Mouse (Mus musculus) ES-Bruce4 (cell line): ENCODE results near the gene Ccnjl.

ENCODE experiments used
- CTCF ChIP-seq: IDR thresholded peaks from one replicate; pipeline ENCODE4 v1.8.1; 2011; ENCODE audit warnings: low read depth, low read length
- EP300 ChIP-seq: IDR thresholded peaks from 2 replicates; pipeline ENCODE4 v1.6.1; 2011; ENCODE audit warnings: low read depth, low read length; ENCODE audit not compliant: insufficient read depth
- POLR2A ChIP-seq: IDR thresholded peaks from one replicate; pipeline ENCODE4 v1.8.1; 2011; ENCODE audit warnings: low read length; ENCODE audit not compliant: insufficient read depth

- TF ChIP-seq EP300 (no peak), CTCF (no peak), POLR2A (no peak)
These were observed 33.1 kb upstream of the Ccnjl start for GRCm38 (mm10) chr11:43495532-43495931.
